Mouse (Mus musculus) CH12.LX (cell line): ENCODE data around the gene Rasgef1a.

Experiments
- CTCF ChIP-seq, 2 experiments: IDR thresholded peaks in 1 of 2; conservative IDR thresholded peaks in 1 of 2; 2 replicates each; pipeline ENCODE4 v1.5.1; 2011 to 2012; ENCODE audit warnings: low read depth in 2 of 2, low read length in 2 of 2, improper control_type of control experiment in 1 of 2, inconsistent platforms in 1 of 2, mild to moderate bottlenecking in 1 of 2, moderate library complexity in 1 of 2
- EP300 ChIP-seq: IDR thresholded peaks from 2 replicates; pipeline ENCODE4 v1.6.1; 2011; ENCODE audit warnings: low read length, improper control_type of control experiment
- JUND ChIP-seq: conservative IDR thresholded peaks from 2 replicates; pipeline ENCODE4 v1.6.1; 2011; ENCODE audit warnings: low read depth, low read length, improper control_type of control experiment
- NELFE ChIP-seq: IDR thresholded peaks from 2 replicates; pipeline ENCODE4 v1.6.1; 2011; ENCODE audit warnings: low read depth, low read length, improper control_type of control experiment
- POLR2A ChIP-seq: IDR thresholded peaks from 2 replicates; pipeline ENCODE4 v1.6.1; 2011; ENCODE audit warnings: low read depth, mild to moderate bottlenecking, improper control_type of control experiment, low read length
- POLR2AphosphoS2 ChIP-seq: IDR thresholded peaks from 2 replicates; pipeline ENCODE4 v1.6.1; 2011; ENCODE audit warnings: low read depth, low read length, improper control_type of control experiment
- TBP ChIP-seq: conservative IDR thresholded peaks from 2 replicates; pipeline ENCODE4 v1.6.1; 2011; ENCODE audit warnings: low read depth, low read length, improper control_type of control experiment
- USF1 ChIP-seq: IDR thresholded peaks from 2 replicates; pipeline ENCODE4 v1.6.1; 2014; ENCODE audit warnings: low read depth, mild to moderate bottlenecking, inconsistent platforms, low read length, improper control_type of control experiment

GRCm38 (mm10) chr6:118137148-118137547 is 125.9 kb downstream of the Rasgef1a start:
- no peak for TF ChIP-seq USF1
- TF ChIP-seq TBP: no peak
- no peak for TF ChIP-seq POLR2AphosphoS2
- TF ChIP-seq CTCF (conservative IDR thresholded peaks at IDR 0.05 in 1 of 2, IDR thresholded peaks at IDR 0.05 in 1 of 2; ENCODE audit: low read depth in 2 of 2, low read length in 2 of 2): no peak
- TF ChIP-seq NELFE: no peak
- TF ChIP-seq EP300: no peak
- no peak for TF ChIP-seq POLR2A
- TF ChIP-seq JUND: no peak
